Mouse (Mus musculus) urinary bladder, postnatal 14 days (tissue): ENCODE measurements around the gene Vps39.

Experiments
- DNase-seq: peaks from one replicate; pipeline ENCODE4 v3.0.0; 2021; ENCODE audit warnings: low spot score

Gene Vps39

DNA sequence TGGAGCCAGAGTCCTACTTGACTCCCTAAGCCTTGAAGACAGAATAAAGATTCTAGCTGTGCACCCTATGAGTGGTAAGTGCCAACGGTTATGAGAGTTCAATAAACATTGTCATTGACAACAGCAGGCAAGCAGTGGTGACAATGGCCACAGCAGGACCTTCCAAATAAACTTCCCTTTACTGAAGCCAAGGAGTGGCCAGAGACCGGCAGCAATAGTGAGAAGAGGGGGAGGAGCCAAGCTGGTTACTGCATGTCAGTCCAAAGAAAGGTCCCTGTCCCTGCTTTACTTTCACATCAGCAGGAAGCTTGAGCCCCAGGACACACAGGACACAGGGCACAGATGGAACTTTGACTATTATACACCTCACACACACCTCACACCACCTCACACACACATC lies 56.8 kb downstream of the Vps39 start:
- no peak for DNase-seq

DNA sequence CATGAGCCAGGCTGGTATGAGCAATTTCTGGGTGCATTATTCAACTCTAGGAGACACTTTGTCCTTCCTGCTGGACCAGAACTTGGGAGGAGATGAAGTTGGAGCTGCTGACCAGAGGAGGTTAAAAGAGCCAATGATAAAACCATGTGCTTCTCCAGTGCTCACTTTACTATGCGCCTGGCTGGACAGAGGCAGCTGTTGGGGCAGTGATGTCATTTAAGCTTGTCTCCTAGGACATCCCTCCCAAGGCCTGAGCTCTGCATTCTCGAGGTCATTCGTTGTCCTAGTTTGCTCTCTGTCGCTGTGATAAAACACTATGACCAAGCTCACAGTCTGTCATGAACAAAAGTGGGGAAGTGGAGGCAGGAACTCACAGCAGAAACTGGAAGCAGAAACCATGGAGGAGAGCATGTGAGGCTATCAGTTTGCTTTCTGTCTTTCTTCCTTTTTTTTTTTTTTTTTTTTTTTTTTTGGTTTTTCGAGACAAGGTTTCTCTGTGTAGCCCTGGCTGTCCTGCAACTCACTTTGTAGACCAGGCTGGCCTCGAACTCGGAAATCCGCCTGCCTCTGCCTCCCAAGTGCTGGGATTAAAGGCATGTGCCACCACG lies 61.4 kb downstream of the Vps39 start:
- DNase-seq = no peak

DNA sequence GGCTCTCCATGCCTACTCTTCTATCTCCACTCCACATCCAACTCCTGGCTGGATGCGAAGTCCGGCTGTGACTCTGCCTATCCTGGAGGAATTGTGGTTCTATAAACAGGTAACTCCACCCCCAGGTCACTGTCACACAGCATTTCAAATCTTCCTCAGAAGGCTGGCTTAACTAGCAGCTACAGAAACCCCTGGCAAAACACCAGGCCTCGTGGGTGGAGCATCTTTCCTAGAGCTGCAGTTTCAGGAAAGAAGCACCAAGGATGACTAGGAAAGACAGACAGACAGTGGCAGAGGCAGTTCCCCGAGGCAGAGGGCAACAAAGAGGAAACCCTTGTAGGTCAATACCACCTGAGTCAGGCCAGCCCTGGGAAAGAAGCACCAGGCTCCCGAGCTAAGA lies 63.9 kb downstream of the Vps39 start, which contains the start of gene Pla2g4d:
Pla2g4d (minus strand) TSS at position 203 of the 400 bp plus-strand sequence.
- DNase-seq = no peak

- no peak for DNase-seq
Observed at GRCm38 (mm10) chr2:120288401-120288800, 64.5 kb downstream of the Vps39 start.

GRCm38 (mm10) chr2:120285639-120286038 lies 67.3 kb downstream of the Vps39 start:
- no peak for DNase-seq

GRCm38 (mm10) chr2:120284705-120285104 lies 68.2 kb downstream of the Vps39 start:
- no peak for DNase-seq

GRCm38 (mm10) chr2:120284094-120284493 lies 68.8 kb downstream of the Vps39 start:
- DNase-seq = no peak

DNA sequence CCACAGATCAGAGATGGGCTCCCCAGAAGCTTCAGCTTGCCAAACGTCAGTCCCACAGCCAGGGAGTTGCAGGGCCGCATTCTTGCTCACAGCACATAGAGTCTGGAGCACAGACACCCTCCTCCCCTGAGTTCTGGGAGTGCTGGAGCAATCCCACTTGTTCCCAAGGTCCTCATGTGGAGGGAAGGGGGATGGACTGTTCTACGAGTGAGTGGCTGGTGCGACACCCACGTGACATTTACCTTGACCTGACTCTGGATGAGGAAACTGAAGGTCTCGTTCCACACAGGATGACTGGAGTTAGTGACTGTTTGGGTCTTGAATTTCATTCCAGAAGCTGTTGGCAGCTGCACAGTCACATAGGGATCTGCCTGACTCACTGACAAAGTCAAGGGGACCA lies 69.4 kb downstream of the Vps39 start:
- no peak for DNase-seq

DNA sequence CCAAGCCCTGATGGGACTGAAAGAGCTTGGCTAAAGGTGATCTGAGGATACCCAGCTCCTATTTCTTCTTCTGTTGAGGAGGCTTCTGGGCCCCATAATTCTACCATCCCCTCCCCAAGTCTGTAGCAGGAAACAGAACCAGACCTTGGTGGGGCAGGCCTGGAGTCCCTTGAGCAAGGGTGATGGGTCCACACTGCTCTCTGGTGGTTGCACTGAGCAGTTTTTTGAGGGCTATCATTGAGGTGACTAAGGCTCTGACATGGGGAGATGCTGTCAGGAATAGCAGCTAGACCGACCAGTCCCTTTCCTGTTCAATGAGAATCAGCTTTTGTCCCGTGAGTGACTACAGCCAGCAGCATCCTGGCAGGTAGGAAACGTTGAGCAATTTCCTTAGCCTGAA lies 71.7 kb downstream of the Vps39 start:
- DNase-seq = no peak

DNA sequence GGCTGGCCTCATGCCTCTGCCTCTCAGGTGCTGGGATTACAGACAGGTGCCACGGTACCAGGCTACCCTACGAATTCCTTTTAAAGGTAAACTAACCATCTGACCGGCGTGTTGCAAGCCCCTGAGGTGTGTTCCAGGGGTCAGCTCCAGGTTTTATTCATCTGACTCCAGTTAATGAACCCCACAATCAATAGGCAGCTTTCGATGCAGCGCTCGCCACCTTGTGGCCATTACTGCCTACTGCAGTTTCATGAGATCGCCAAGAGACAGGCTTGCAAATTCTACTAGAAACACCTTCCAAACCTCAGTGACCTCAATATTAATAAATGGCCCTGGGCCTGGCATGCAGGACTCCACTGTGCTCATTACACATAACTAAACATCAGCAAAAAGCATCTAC lies 73.0 kb downstream of the Vps39 start:
- DNase-seq = peak; percentile 52

DNA sequence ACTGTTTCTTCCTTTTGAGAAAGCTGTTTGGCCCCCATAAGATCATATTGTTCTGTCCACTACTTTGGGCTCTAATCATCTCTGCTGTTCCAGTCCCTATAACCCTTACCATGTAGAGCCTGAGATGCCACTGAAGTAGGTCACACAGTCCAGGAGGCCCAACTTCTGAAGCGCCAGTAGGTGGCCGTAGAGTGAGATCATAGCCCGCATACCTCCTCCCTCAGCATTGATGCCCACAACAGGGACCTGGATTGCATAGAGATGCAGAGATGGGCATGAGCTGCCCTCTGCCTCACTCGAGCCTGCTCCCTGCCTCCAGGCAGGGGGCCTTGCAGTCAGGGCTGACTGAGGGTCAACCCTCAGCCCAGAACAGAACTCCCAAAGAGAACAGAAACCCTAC lies 76.0 kb downstream of the Vps39 start:
- no peak for DNase-seq

DNA sequence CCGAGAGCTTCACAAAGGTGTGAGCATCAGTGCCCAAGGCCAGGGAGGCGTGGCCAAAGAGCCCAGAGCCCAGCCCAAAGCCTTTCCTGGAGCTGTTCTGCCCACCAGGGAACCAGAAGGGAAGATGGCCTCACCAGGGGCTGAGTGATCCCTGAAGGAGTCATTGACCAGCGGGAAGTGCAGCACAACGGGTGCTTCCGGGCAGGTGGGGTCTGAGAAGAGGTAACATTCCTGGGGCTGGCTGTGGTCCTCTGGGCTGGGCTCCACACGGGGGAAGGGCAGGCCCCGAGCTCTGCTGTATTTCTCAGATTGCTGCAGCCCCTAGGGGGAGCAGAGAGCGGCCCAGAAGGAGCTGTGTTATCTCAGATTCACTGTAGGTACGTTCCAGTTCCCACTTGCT lies 84.3 kb downstream of the Vps39 start:
- DNase-seq = no peak
